Mouse (Mus musculus): ENCODE data around the gene Fam78a. TPM values are rescaled to one million over a fixed set of nuclear protein-coding genes. Genes with fewer than 3 reads are reported as not detected.
A peak's percentile ranks its signal among the peaks of the same experiment; 100 is the strongest.

Fam78a gene
- 3.8 and 4.3 TPM in 2 replicates for polyA plus RNA-seq (2015; fragmentation: Nextera tagmentation; extraction: Ambion mirVana)

GRCm38 (mm10) chr2:32084111-32084871 lies at the start of gene Fam78a:
TSS of gene Fam78a (minus strand) at chr2:32084857.
- no peak for TF ChIP-seq EP300 (IDR thresholded peaks at IDR 0.05; ENCODE audit: low read depth)
- TF ChIP-seq CTCF (IDR thresholded peaks at IDR 0.05; ENCODE audit: low read depth) = no peak
- DNase-seq = peak; percentile 57
- Histone ChIP-seq H3K27me3 (ENCODE audit: insufficient read depth, low read length) (peaks cover 27% of the 10 kb centered on the region), H3K9ac (replicated peaks) (peak within 1 kb of the TSS; percentile 71), H3K4me3 (ENCODE audit: low read depth, low read length) (peak within 1 kb of the TSS; percentile 90), H3K4me1 (ENCODE audit: insufficient read depth) (peaks cover 49% of the 10 kb centered on the region), H3K27ac (ENCODE audit: low read depth) (peak within 1 kb of the TSS; percentile 79), H3K9me3 (ENCODE audit: low read length) (no peaks in the 10 kb centered on the region), H3K36me3 (replicated peaks; ENCODE audit: insufficient read depth, low read length) (no peaks in the 10 kb centered on the region), H3K4me2 (ENCODE audit: low read depth, low read length) (peak within 1 kb of the TSS; percentile 100)
- under 1% methylated on average over 62 of the region's 68 CpGs for WGBS (ENCODE audit: insufficient replicate concordance)
- ATAC-seq = peak; percentile 31

- ATAC-seq = no peak
Measured at GRCm38 (mm10) chr2:32134039-32134438, 49.4 kb upstream of the Fam78a start.

GRCm38 (mm10) chr2:32132567-32132992 lies 47.9 kb upstream of the Fam78a start:
- Histone ChIP-seq H3K9ac (replicated peaks) (no peak overlapping the region), H3K27me3 (ENCODE audit: insufficient read depth, low read length) (no peaks in the 10 kb centered on the region), H3K4me1 (ENCODE audit: insufficient read depth) (peaks cover 53% of the 10 kb centered on the region), H3K36me3 (replicated peaks; ENCODE audit: insufficient read depth, low read length) (no peaks in the 10 kb centered on the region), H3K27ac (ENCODE audit: low read depth) (peak overlapping the region; percentile 66; the same call in 1 of the 2 replicates), H3K4me2 (ENCODE audit: low read depth, low read length) (peak overlapping the region; percentile 45), H3K9me3 (ENCODE audit: low read length) (no peaks in the 10 kb centered on the region), H3K4me3 (ENCODE audit: low read depth, low read length) (no peak overlapping the region)
- ATAC-seq (peak; percentile 57), DNase-seq (peak; percentile 93)
- TF ChIP-seq CTCF (IDR thresholded peaks at IDR 0.05; ENCODE audit: low read depth) = no peak
- TF ChIP-seq EP300 (IDR thresholded peaks at IDR 0.05; ENCODE audit: low read depth) = no peak
- WGBS (ENCODE audit: insufficient replicate concordance) = 12% methylated on average over 12 of the region's 12 CpGs

More at GRCm38 (mm10) chr2:32134039-32134438, 49.4 kb upstream of the Fam78a start:
- TF ChIP-seq CTCF (IDR thresholded peaks at IDR 0.05; ENCODE audit: low read depth) = peak; percentile 98
- TF ChIP-seq EP300 (IDR thresholded peaks at IDR 0.05; ENCODE audit: low read depth) = no peak
- H3K27ac ChIP-seq (ENCODE audit: low read depth) = no peak overlapping the region
- no peak overlapping the region for H3K9ac ChIP-seq (replicated peaks)
- DNase-seq = peak; percentile 90
- H3K4me3 ChIP-seq (ENCODE audit: low read depth, low read length) = no peak overlapping the region
- H3K9me3 ChIP-seq (ENCODE audit: low read length) = no peaks in the 10 kb centered on the region
- H3K27me3 ChIP-seq (ENCODE audit: insufficient read depth, low read length) = no peaks in the 10 kb centered on the region
- H3K4me1 ChIP-seq (ENCODE audit: insufficient read depth) = peaks cover 47% of the 10 kb centered on the region
- no peak overlapping the region for H3K4me2 ChIP-seq (ENCODE audit: low read depth, low read length)
- H3K36me3 ChIP-seq (replicated peaks; ENCODE audit: insufficient read depth, low read length) = no peaks in the 10 kb centered on the region
- WGBS (ENCODE audit: insufficient replicate concordance) = 3% methylated on average over 2 of the region's 2 CpGs

GRCm38 (mm10) chr2:32131866-32132566 lies 47.4 kb upstream of the Fam78a start:
- Histone ChIP-seq H3K36me3 (replicated peaks; ENCODE audit: insufficient read depth, low read length) (no peaks in the 10 kb centered on the region), H3K4me3 (ENCODE audit: low read depth, low read length) (no peak overlapping the region), H3K9me3 (ENCODE audit: low read length) (no peaks in the 10 kb centered on the region), H3K4me1 (ENCODE audit: insufficient read depth) (peaks cover 48% of the 10 kb centered on the region), H3K27me3 (ENCODE audit: insufficient read depth, low read length) (no peaks in the 10 kb centered on the region), H3K9ac (replicated peaks) (no peak overlapping the region), H3K4me2 (ENCODE audit: low read depth, low read length) (peak overlapping the region; percentile 45), H3K27ac (ENCODE audit: low read depth) (peak overlapping the region; percentile 77; the same call in 1 of the 2 replicates)
- no peak for TF ChIP-seq CTCF (IDR thresholded peaks at IDR 0.05; ENCODE audit: low read depth)
- no peak for TF ChIP-seq EP300 (IDR thresholded peaks at IDR 0.05; ENCODE audit: low read depth)
- DNase-seq = no peak
- ATAC-seq = no peak
- 61% methylated on average over 6 of the region's 6 CpGs for WGBS (ENCODE audit: insufficient replicate concordance)

GRCm38 (mm10) chr2:32131205-32131834 lies 46.7 kb upstream of the Fam78a start:
- Histone ChIP-seq H3K4me2 (ENCODE audit: low read depth, low read length) (peak overlapping the region; percentile 51; the same call in 1 of the 2 replicates), H3K27me3 (ENCODE audit: insufficient read depth, low read length) (no peaks in the 10 kb centered on the region), H3K4me3 (ENCODE audit: low read depth, low read length) (no peak overlapping the region), H3K9ac (replicated peaks) (peak overlapping the region; percentile 58), H3K27ac (ENCODE audit: low read depth) (peak overlapping the region; percentile 77), H3K36me3 (replicated peaks; ENCODE audit: insufficient read depth, low read length) (no peaks in the 10 kb centered on the region), H3K9me3 (ENCODE audit: low read length) (no peaks in the 10 kb centered on the region), H3K4me1 (ENCODE audit: insufficient read depth) (peaks cover 50% of the 10 kb centered on the region)
- WGBS (ENCODE audit: insufficient replicate concordance) = 41% methylated on average over 9 of the region's 9 CpGs
- ATAC-seq (no peak), DNase-seq (peak; percentile 32)
- TF ChIP-seq EP300 (IDR thresholded peaks at IDR 0.05; ENCODE audit: low read depth) (no peak), CTCF (IDR thresholded peaks at IDR 0.05; ENCODE audit: low read depth) (no peak)

- Histone ChIP-seq H3K36me3 (replicated peaks; ENCODE audit: insufficient read depth, low read length) (no peaks in the 10 kb centered on the region), H3K27me3 (ENCODE audit: insufficient read depth, low read length) (no peaks in the 10 kb centered on the region), H3K4me2 (ENCODE audit: low read depth, low read length) (peak overlapping the region; percentile 51), H3K4me1 (ENCODE audit: insufficient read depth) (peaks cover 50% of the 10 kb centered on the region), H3K27ac (ENCODE audit: low read depth) (peak overlapping the region; percentile 77), H3K9me3 (ENCODE audit: low read length) (no peaks in the 10 kb centered on the region), H3K4me3 (ENCODE audit: low read depth, low read length) (no peak overlapping the region), H3K9ac (replicated peaks) (peak overlapping the region; percentile 58)
- ATAC-seq (no peak), DNase-seq (peak; percentile 75)
- TF ChIP-seq EP300 (IDR thresholded peaks at IDR 0.05; ENCODE audit: low read depth) (peak; percentile 53; the same call in 1 of the 2 replicates), CTCF (IDR thresholded peaks at IDR 0.05; ENCODE audit: low read depth) (peak; percentile 96)
- WGBS (ENCODE audit: insufficient replicate concordance) = 35% methylated on average over 6 of the region's 6 CpGs
Measured at GRCm38 (mm10) chr2:32130435-32130834, 45.8 kb upstream of the Fam78a start.

All from liver, postnatal 0 days (tissue).